Mouse (Mus musculus) forebrain, embryonic 10.5 days (tissue): ENCODE results near the gene Dnmt3l. TPM values are rescaled to one million over a fixed set of nuclear protein-coding genes. Genes with fewer than 3 reads are reported as not detected.

ENCODE experiments used
- DNase-seq: peaks from one replicate; pipeline ENCODE4 v3.0.0-alpha.2; 2017; ENCODE audit warnings: low spot score; ENCODE audit errors: extremely low spot score
- H3K27ac ChIP-seq: fragments of 300-500 bp; sonication (generic); 2 replicates; pipeline ENCODE4 v1.5.1; 2016; ENCODE audit warnings: mild to moderate bottlenecking
- H3K27me3 ChIP-seq: fragments of 300-500 bp; sonication (generic); 2 replicates; pipeline ENCODE4 v1.6.1; 2016; ENCODE audit warnings: mild to moderate bottlenecking; ENCODE audit not compliant: poor library complexity, severe bottlenecking
- H3K36me3 ChIP-seq: fragments of 300-500 bp; sonication (generic); replicated peaks from 2 replicates; pipeline ENCODE4 v1.6.1; 2016; ENCODE audit warnings: mild to moderate bottlenecking, moderate library complexity
- H3K4me1 ChIP-seq: fragments of 300-500 bp; sonication (generic); 2 replicates; pipeline ENCODE4 v1.6.1; 2016
- H3K4me3 ChIP-seq: fragments of 300-500 bp; sonication (generic); 2 replicates; pipeline ENCODE4 v1.5.1; 2016; ENCODE audit warnings: mild to moderate bottlenecking, moderate library complexity
- H3K9me3 ChIP-seq: fragments of 300-500 bp; sonication (generic); 2 replicates; pipeline ENCODE4 v1.6.1; 2016; ENCODE audit warnings: mild to moderate bottlenecking, moderate library complexity
- WGBS: fragments of 180-500 bp; shearing (Covaris S2); methylation state at CpG from one replicate; pipeline ENCODE4 v1.1.7; 2016; 5-methylcytosine and 5-hydroxymethylcytosine counted together
- polyA plus RNA-seq: library from polyadenylated mRNA; unstranded; fragments of >200 nt; fragmentation: Nextera tagmentation; extraction: Ambion mirVana; gene quantifications from 2 replicates; pipeline ENCODE4 v1.2.1, GENCODE M21; 2016

Gene Dnmt3l
- polyA plus RNA-seq, 1 experiment from 2014 or later, result not detected

DNA sequence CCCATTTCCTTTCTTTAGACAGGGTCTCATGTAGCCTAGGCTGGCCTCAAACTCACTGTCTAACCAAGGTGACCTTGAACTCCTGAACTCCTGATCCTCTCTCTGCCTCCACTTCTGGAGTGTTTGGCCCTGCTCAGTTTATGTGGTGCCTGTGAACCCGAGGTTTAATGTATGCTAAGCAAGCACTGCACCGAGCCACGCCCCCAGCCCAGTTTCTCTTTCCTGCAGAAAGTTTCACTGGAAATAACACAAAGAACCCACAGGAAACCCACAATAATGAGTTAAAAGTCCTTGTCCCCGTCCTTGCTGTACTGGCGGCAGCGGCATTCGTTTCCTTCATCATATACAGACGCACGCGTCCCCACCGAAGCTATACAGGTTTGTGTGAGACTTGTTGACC, 33.2 kb downstream of the Dnmt3l start:
- no peak overlapping the region for H3K4me3 ChIP-seq
- peaks cover 21% of the 10 kb centered on the region for H3K27me3 ChIP-seq
- no peaks in the 10 kb centered on the region for H3K9me3 ChIP-seq
- WGBS, result 90% methylated on average over 11 of the region's 11 CpGs
- no peak overlapping the region for H3K27ac ChIP-seq
- H3K36me3 ChIP-seq, result 0 out of 2 replicates have a peak, but pooled peaks cover 7% of the 10 kb centered on the region
- H3K4me1 ChIP-seq, result peaks cover 2% of the 10 kb centered on the region
- DNase-seq, result no peak

GRCm38 (mm10) chr10:78077862-78078261, 36.1 kb downstream of the Dnmt3l start:
- Histone ChIP-seq H3K27ac (no peak overlapping the region), H3K4me1 (no peaks in the 10 kb centered on the region), H3K4me3 (no peak overlapping the region), H3K27me3 (no peaks in the 10 kb centered on the region), H3K36me3 (0 out of 2 replicates have a peak, but pooled peaks cover 7% of the 10 kb centered on the region), H3K9me3 (no peaks in the 10 kb centered on the region)
- WGBS, result 87% methylated on average over 9 of the region's 9 CpGs
- no peak for DNase-seq

- Histone ChIP-seq H3K9me3 (no peaks in the 10 kb centered on the region), H3K4me1 (no peaks in the 10 kb centered on the region), H3K36me3 (0 out of 2 replicates have a peak, but pooled peaks cover 7% of the 10 kb centered on the region), H3K27ac (no peak overlapping the region), H3K27me3 (no peaks in the 10 kb centered on the region), H3K4me3 (no peak overlapping the region)
- 83% methylated on average over 5 of the region's 5 CpGs for WGBS
- no peak for DNase-seq
Measured at GRCm38 (mm10) chr10:78078276-78078675, 36.5 kb downstream of the Dnmt3l start.

DNA sequence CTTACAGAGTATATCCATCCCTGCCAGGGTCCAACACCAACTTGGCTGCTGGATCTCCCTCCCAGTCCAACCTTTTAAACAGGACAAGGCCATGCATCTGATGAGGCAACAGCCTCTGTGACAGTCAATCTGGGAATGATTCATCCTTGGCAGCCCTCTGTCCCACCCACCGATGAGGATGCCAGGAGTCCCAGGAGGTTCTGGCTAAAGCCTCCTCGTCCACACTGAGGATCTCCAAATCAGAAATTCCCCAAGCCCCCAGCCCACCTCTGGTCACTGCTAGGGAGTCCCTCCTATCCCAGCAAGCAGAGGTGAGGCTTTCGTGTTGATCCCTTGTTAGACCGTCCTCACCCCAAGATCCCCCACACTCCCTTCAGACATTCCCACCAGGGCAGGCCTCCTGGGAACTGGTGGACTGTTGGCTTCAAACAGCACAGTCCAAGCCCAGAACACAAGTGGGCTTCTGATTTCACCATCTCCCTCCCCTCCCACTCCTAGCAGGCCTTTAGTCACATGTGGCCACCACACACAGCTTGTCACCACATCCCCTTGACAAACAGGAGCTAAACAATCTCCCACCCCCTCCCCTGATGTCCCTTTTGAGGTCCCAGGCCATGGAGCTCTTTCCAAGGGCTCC, 38.3 kb downstream of the Dnmt3l start:
- Histone ChIP-seq H3K4me1 (no peaks in the 10 kb centered on the region), H3K9me3 (no peaks in the 10 kb centered on the region), H3K27ac (no peak overlapping the region), H3K36me3 (0 out of 2 replicates have a peak, but pooled peaks cover 7% of the 10 kb centered on the region), H3K27me3 (no peaks in the 10 kb centered on the region), H3K4me3 (no peak overlapping the region)
- 90% methylated on average over 4 of the region's 4 CpGs for WGBS
- DNase-seq, result no peak

DNA sequence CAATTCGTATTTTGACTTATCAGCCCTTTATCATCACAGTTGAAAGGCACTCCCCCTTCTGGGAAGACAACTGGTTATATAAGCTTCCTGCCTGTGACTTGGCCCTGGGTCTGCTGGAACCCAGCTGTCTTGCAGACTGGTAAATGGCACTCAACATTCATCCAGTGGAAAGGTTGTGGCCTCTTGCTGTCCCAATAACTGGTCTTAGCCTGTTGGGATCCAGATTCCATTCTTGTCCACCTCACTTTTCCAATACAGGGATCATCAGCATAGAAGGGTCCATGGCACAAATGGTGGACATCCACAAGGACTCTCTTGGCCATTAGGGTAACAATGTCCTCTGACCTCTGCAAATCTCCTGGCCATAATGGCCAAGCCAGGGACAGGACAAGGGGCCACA, 42.3 kb downstream of the Dnmt3l start:
- Histone ChIP-seq H3K27ac (no peak overlapping the region), H3K9me3 (no peaks in the 10 kb centered on the region), H3K27me3 (no peaks in the 10 kb centered on the region), H3K36me3 (no peaks in the 10 kb centered on the region), H3K4me1 (no peaks in the 10 kb centered on the region), H3K4me3 (no peak overlapping the region)
- no peak for DNase-seq
- WGBS, result 70% methylated on average over 1 of the region's 1 CpGs

GRCm38 (mm10) chr10:78085711-78086110, 44.0 kb downstream of the Dnmt3l start:
- 89% methylated on average over 6 of the region's 6 CpGs for WGBS
- Histone ChIP-seq H3K36me3 (no peaks in the 10 kb centered on the region), H3K9me3 (no peaks in the 10 kb centered on the region), H3K27ac (no peak overlapping the region), H3K4me1 (no peaks in the 10 kb centered on the region), H3K27me3 (no peaks in the 10 kb centered on the region), H3K4me3 (no peak overlapping the region)
- DNase-seq, result no peak

GRCm38 (mm10) chr10:78086444-78087061, 44.8 kb downstream of the Dnmt3l start:
- H3K4me3 ChIP-seq, result no peak overlapping the region
- H3K27ac ChIP-seq, result no peak overlapping the region
- 85% methylated on average over 10 of the region's 10 CpGs for WGBS
- H3K4me1 ChIP-seq, result no peaks in the 10 kb centered on the region
- no peaks in the 10 kb centered on the region for H3K9me3 ChIP-seq
- no peaks in the 10 kb centered on the region for H3K36me3 ChIP-seq
- no peaks in the 10 kb centered on the region for H3K27me3 ChIP-seq
- no peak for DNase-seq

DNA sequence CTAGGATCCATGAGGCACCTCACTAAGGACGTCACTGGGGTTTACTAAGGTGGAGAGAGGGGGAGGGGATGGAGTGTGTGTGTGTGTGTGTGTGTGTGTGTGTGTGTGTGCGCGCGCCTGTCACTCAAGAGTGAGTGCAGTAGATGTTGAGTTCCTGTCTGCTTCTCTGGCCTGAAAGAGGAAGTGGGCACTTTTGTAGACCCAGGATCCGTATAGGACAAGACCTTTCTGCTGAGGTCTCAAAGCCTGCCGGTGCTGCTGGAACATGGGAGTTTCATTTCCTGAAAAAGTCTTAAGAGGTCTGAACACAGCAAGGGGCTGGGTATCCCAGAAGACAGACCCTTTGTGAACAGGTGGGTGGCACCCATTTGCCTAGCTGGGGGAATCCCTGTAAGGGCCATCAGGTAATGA, 45.4 kb downstream of the Dnmt3l start:
- H3K36me3 ChIP-seq, result no peaks in the 10 kb centered on the region
- H3K4me1 ChIP-seq, result no peaks in the 10 kb centered on the region
- H3K4me3 ChIP-seq, result no peak overlapping the region
- 82% methylated on average over 6 of the region's 6 CpGs for WGBS
- DNase-seq, result no peak
- no peaks in the 10 kb centered on the region for H3K27me3 ChIP-seq
- H3K9me3 ChIP-seq, result no peaks in the 10 kb centered on the region
- H3K27ac ChIP-seq, result no peak overlapping the region

GRCm38 (mm10) chr10:78090246-78090645, 48.5 kb downstream of the Dnmt3l start:
- DNase-seq, result no peak
- 70% methylated on average over 6 of the region's 6 CpGs for WGBS
- no peaks in the 10 kb centered on the region for H3K9me3 ChIP-seq
- H3K27ac ChIP-seq, result no peak overlapping the region
- no peaks in the 10 kb centered on the region for H3K4me1 ChIP-seq
- no peaks in the 10 kb centered on the region for H3K36me3 ChIP-seq
- H3K4me3 ChIP-seq, result no peak overlapping the region
- no peaks in the 10 kb centered on the region for H3K27me3 ChIP-seq

- Histone ChIP-seq H3K27me3 (no peaks in the 10 kb centered on the region), H3K36me3 (no peaks in the 10 kb centered on the region), H3K9me3 (no peaks in the 10 kb centered on the region), H3K27ac (no peak overlapping the region), H3K4me3 (no peak overlapping the region), H3K4me1 (no peaks in the 10 kb centered on the region)
- 84% methylated on average over 4 of the region's 4 CpGs for WGBS
- DNase-seq, result no peak
Measured at GRCm38 (mm10) chr10:78090706-78091491, 49.2 kb downstream of the Dnmt3l start.

- no peaks in the 10 kb centered on the region for H3K36me3 ChIP-seq
- no peaks in the 10 kb centered on the region for H3K4me1 ChIP-seq
- H3K9me3 ChIP-seq, result no peaks in the 10 kb centered on the region; the same call in 1 of the 2 replicates
- no peak for DNase-seq
- 83% methylated on average over 23 of the region's 23 CpGs for WGBS
- no peaks in the 10 kb centered on the region for H3K27me3 ChIP-seq
- H3K27ac ChIP-seq, result no peak overlapping the region
- H3K4me3 ChIP-seq, result no peak overlapping the region
Measured at GRCm38 (mm10) chr10:78091865-78092724, 50.3 kb downstream of the Dnmt3l start.

DNA sequence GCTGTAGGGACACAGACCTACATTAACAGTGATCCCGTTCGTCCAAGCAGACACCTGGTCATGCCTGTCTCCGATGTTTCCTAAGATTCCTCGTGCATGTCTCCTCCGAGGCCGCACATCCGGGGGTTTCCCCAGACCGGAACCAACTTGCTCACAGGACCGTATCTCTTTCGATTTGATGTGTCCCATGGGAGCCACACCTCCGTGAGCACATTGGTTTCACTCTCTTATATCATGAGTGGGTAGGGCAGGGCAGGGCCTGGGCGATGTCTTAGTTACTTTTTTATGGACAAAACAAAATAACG, 50.9 kb downstream of the Dnmt3l start:
- Histone ChIP-seq H3K4me1 (no peaks in the 10 kb centered on the region), H3K27me3 (no peaks in the 10 kb centered on the region), H3K9me3 (peaks cover 2% of the 10 kb centered on the region; the same call in 1 of the 2 replicates), H3K36me3 (no peaks in the 10 kb centered on the region), H3K27ac (no peak overlapping the region), H3K4me3 (no peak overlapping the region)
- no peak for DNase-seq
- WGBS, result 93% methylated on average over 13 of the region's 13 CpGs
